Mouse (Mus musculus) G1E (cell line): Measurements from ENCODE around the gene Oit3.

Source experiments
- CTCF ChIP-seq: IDR thresholded peaks from 2 replicates; pipeline ENCODE4 v1.5.1; 2012; ENCODE audit warnings: low read depth, low read length, inconsistent platforms, mixed read lengths
- GATA1 ChIP-seq: IDR thresholded peaks from 2 replicates; pipeline ENCODE4 v1.6.1; 2012; ENCODE audit warnings: borderline replicate concordance, low read length, inconsistent platforms, mixed read lengths
- GATA2 ChIP-seq: IDR thresholded peaks from 2 replicates; pipeline ENCODE4 v1.6.1; 2012; ENCODE audit warnings: low read depth, low read length, inconsistent platforms, borderline replicate concordance
- POLR2AphosphoS5 ChIP-seq: IDR thresholded peaks from 2 replicates; pipeline ENCODE4 v1.6.1; 2012; ENCODE audit warnings: low read depth, low read length, inconsistent platforms; ENCODE audit not compliant: insufficient replicate concordance
- TAL1 ChIP-seq: conservative IDR thresholded peaks from 2 replicates; pipeline ENCODE4 v1.6.1; 2012; ENCODE audit warnings: low read depth, low read length, inconsistent platforms, mixed read lengths

GRCm38 (mm10) chr10:59444635-59445034 is 3.1 kb upstream of the Oit3 start:
- TF ChIP-seq CTCF (no peak), TAL1 (no peak), GATA1 (no peak), GATA2 (no peak), POLR2AphosphoS5 (no peak)
